Mouse (Mus musculus): Measurements from ENCODE around the gene Snx1.
A peak's percentile ranks its signal among the peaks of the same experiment; 100 is the strongest.

Gene Snx1

GRCm38 (mm10) chr9:66126456-66127192, at the start of gene Snx1, which contains the start of gene Ciao2a:
Gene Snx1 (minus strand): TSS chr9:66126587.
Gene Ciao2a (plus strand): TSS chr9:66126611.
- DNase-seq (ENCODE audit: low spot score) = peak; percentile 89

GRCm38 (mm10) chr9:66174985-66175384, 48.6 kb upstream of the Snx1 start:
- DNase-seq (ENCODE audit: low spot score) = no peak

DNA sequence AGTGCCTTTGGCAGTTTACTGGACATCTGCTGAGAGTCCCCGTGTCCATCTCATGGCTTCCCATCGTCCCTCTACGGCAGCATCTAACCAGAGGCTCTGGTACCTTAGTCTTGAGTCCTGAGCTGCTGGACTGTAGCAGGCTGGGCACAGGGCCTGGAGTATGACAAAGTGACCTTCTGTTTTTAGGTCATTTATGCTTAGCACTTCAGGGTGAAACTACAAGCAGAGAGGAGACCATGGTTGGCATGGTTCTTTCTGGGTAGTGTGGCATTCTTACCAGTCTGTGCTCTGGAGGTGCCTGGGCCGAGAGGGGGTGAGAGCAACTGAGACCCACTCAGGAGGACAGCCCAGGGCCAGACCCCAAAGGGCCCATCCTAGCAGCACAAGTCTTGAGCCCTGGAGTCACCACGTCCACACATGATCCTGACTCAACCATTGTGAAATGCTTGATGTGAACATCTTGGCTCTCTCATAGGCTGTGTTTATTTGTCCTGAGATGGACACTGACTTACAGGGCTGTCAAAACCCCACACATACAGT, 47.0 kb upstream of the Snx1 start:
- no peak for DNase-seq (ENCODE audit: low spot score)

GRCm38 (mm10) chr9:66171275-66171921, 45.0 kb upstream of the Snx1 start:
- no peak for DNase-seq (ENCODE audit: low spot score)

DNA sequence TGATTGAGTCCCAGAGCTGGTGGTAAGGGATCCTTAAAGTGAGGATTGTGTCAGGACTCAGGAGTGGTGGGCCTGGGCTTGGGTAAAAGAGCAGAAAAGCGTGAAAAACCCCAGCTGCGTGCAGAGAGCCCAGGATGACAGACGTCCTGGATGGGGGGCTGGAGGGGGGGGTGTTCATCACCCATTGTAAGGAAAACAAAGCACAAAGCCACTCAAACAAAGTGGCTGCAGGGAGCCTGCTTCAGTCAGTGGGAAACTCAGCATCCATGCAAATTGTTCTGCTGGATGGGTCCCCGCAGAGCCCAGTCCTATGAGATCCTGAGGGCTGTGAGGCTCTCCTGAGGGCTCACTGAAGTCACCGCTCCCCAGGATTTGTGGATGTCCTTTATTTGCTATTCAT, 44.1 kb upstream of the Snx1 start:
- DNase-seq (ENCODE audit: low spot score) = no peak

GRCm38 (mm10) chr9:66168233-66168632, 41.8 kb upstream of the Snx1 start:
- DNase-seq (ENCODE audit: low spot score) = no peak

DNA sequence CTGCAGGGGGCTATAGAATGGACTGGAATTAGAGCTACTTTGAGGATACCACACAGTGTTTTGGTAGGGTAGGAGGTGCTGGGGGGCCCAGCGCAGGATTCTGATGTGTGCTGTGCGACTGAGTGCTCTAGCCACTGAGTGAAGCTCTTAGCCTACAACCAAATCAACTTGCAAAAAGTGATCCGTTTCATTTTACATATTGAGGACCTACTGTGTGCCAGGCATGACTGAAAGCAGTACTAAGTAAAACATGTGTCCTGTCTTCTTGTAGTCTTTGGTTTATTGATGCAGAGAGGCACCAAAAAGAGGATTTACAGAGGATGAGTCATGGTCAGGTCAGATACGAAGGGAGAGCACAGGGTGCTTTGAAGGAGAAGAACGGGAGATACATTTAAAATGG, 40.8 kb upstream of the Snx1 start:
- DNase-seq (ENCODE audit: low spot score) = no peak

- DNase-seq (ENCODE audit: low spot score) = no peak
Measured at GRCm38 (mm10) chr9:66162995-66163394, 36.6 kb upstream of the Snx1 start.

- DNase-seq (ENCODE audit: low spot score) = no peak
Measured at GRCm38 (mm10) chr9:66160155-66160554, 33.8 kb upstream of the Snx1 start.

DNA sequence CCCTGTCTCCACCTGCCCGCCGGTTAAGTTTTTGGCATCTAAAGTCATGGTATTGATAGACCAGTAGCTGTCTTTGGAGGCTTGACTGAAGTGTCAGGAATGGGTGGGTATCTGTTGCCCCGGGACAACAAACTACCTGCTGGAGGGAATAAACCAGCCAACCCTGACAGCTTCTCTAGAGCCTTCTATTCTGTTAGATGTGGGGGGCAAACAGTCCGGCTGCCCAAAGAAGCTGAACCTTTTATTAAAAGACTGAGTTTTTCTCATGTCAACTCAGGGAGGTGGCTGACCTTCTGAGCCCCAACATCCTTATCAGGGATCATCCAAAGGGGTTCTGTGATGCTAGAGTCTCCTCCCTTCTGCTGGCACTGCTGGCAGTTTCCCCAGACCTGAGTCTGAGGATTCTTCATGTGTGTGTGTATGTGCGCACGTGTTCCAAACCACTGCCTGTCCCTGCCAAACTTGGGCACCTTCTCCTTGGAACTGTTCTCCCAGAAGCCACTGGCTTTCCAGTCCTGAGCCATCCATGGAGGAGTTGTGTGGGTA, 32.6 kb upstream of the Snx1 start:
- DNase-seq (ENCODE audit: low spot score) = no peak

DNA sequence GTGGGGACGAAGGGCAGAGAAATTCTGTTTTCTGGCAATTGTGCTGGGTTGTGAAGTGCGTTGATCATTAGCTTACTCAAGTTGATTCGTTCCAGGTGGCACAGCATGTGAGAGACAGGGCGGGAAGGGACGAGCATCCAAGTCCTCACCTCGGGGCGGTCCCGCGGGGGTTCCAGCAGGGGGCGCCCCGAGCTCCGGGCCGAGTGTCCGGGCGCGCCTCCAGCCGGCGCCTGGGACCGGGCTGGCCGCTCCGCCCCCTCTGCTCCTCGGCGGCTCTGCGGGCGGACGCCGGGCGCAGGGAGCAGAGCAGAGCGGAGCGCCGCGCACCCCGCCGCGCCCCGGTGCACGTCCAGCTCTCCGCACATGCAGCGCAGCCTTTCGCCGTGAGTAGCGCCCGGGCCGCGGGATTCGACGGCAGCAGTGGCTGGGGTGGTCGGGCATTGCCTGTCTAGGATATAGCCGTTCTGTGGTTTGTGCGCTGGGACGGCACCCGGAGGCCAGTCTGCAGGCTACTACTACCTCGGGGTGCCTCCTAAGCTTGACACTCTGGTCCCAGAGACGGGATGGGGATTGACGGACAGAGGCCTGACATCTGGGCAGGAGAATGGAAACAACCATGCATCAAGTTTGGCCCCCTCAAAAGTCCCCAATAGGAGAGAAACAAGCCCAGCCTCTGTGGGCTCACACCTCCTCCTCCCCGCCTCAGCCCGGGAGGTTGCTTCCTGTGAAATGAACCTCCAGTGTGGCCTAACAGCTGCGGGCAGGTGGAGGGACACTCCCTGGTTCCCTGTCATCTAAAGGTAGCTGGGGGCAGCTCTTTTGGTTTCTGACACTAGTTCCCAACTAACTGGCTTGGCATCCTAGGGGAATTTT, 31.8 kb upstream of the Snx1 start, which contains the start of gene Dapk2:
Gene Dapk2, plus strand, starts transcription at position 266 of the 873 bp plus-strand sequence.
- DNase-seq (ENCODE audit: low spot score) = peak; percentile 89

- no peak for DNase-seq (ENCODE audit: low spot score)
Measured at GRCm38 (mm10) chr9:66155534-66155933, 29.1 kb upstream of the Snx1 start.

DNA sequence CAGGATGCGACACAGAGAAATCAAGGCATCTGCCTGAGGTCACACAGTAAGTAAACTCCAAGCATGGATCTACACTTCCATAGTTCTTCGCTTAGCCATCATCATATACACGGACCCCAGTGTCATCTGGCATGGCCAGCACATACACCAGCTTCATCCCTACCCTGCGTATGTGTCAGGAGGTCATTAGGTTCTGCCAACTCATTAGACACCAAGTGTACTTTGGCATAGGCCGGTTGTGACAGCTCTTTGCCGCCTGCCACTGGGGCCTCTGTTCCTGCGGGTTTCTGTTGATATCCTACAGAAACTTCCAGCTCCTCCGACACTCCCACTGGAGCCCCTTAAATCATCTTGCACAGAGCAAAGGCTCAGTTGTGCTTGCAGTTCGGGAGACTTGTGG, 27.6 kb upstream of the Snx1 start:
- no peak for DNase-seq (ENCODE audit: low spot score)

DNA sequence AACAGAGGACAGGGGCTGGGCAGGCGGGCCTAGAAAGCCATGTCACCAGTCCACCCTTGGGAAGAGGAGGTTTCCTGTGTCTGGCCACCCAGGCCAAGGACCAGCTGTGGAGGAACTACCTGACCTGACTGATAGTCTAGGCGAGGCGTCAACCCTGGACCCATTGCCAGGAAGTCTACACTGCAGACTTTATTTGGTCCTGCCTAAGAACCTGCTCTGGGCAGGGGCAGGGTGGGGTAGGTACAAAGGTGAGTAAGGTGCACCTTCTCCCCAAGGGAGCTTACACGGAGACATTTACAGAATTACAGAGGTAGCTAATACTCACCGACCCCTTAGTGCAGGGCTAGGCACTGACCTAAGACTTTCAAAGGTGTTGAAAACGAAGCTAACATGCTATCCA, 27.2 kb upstream of the Snx1 start:
- no peak for DNase-seq (ENCODE audit: low spot score)

DNA sequence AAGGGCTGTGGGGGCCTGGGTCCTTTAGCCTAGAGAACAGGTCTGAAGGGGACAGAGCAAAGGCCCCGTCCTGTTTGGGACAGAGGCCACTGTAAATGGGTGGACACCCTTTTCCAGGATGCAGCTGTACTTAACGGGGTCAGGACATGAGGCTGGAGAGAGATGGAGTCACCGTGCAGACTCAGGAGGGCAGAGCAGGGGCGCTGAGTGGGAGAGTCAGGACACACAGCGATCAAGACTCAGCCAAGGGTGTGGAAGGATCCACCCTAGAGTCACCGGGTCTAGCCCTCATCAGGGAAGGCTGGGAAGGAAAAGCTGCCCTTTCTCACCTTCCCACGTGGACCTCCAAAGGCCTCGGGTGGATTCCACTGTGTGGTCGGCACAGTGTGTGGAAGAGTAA, 25.6 kb upstream of the Snx1 start:
- DNase-seq (ENCODE audit: low spot score) = no peak

GRCm38 (mm10) chr9:66146141-66146540, 19.8 kb upstream of the Snx1 start:
- no peak for DNase-seq (ENCODE audit: low spot score)

DNA sequence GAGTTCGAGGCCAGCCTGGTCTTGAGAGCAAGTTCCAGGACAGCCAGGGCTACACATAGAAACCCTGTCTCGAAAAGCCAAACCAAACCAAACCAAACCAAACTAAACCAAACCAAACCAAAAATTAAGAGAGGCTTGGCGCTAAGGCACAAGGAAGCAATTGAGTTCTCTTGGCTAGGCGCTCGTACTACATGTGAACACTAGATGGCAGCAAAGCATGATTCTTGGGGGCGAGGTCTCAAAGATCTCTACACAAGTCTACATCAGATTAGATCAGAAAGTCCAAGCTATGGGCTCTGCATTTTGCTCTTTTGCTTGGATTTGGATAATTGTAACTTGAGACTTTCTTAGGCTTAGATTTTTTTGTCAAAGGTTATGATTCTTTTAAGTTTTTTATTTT, 17.9 kb upstream of the Snx1 start:
- peak; percentile 51 for DNase-seq (ENCODE audit: low spot score)

DNA sequence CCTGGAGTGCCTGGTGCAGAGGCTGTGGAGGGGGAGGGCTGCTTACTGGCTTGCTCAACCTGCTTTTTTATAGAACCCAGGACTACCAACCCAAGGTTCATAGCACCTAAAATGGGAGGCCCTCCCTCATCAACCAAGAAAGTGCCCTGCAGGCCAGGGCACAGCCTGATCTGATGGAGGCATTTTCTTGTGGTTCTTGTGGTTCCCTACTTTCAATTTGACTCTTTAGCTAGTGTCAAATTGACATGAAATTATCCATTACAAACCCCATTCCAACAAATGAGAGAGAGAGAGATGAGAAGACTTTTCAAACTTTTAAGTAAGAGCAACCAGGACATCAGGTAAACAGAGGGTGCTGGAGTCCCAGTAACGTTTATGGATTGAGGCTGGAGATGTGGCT, 15.9 kb upstream of the Snx1 start:
- no peak for DNase-seq (ENCODE audit: low spot score)

GRCm38 (mm10) chr9:66138193-66138592, 11.8 kb upstream of the Snx1 start:
- DNase-seq (ENCODE audit: low spot score) = peak; percentile 38

DNA sequence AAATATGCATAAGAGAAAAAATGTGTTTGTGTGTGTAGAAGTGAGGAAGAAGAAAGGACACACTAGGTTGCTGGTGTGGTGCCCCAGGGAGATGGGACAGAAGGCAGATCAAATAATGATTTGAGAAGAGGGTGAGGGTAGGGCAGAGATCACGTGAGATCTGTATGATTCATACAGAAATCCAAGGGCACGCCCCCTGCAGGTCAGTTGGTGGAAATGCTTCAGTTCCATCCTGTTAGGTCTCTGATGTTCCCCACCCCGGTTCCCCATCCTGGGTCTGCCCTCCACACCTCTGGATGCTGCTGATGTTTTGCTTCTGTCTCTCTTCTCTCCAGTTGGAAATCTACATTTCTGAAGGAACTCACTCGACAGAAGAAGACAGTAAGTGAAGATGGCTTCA, 9.6 kb upstream of the Snx1 start:
- no peak for DNase-seq (ENCODE audit: low spot score)

DNA sequence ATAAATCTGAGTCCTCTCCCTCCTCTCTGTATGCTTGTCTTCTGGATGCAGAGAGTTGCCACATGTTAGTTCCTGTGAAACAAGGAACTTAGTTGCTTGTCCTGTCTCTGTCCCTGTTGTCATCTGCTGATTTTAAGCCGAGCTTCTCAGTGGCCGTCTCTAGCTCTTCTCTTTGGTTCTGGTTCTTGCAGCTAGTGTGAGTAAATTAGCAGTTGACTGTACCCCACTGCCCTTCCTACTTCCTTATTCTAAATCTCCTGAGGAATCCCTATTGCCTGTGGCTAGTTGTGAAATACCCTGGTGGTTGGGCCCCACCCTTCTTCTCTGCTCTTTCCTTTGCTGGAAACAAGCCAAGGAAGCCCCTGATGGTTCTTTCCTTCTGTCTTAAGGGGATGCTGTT, 5.1 kb upstream of the Snx1 start:
- no peak for DNase-seq (ENCODE audit: low spot score)

GRCm38 (mm10) chr9:66127884-66128283, 1.5 kb upstream of the Snx1 start:
- DNase-seq (ENCODE audit: low spot score) = no peak
